ENCODE assay signal across 9 mouse cellular contexts in genomic region chr1:136212803-136213202, GRCm38 (mm10). TPM values are rescaled to one million over a fixed set of nuclear protein-coding genes. Genes with fewer than 3 reads are reported as not detected.
A peak's percentile ranks its signal among the peaks of the same experiment; 100 is the strongest.
DNase-seq lines count a peak whose midpoint lies in the region; ATAC-seq and TF ChIP-seq lines count a peak whose summit lies in the region.
"Had no signal": no experiment of that assay in that cellular context is flagged by ENCODE, and none has a peak within 500 bp of the region (broad histone marks: within the 10 kb centered on the region; RNA-seq: fewer than 3 reads in every experiment).

Gene Mroh3, minus strand, starts transcription at chr1:136212828.

- no peak within 1 kb of the TSS for H3K9ac ChIP-seq in liver, embryonic 12.5 days
- no peak within 1 kb of the TSS for H3K9ac ChIP-seq in forebrain, embryonic 15.5 days (replicated peaks)
- H3K9ac ChIP-seq: lung, embryonic 15.5 days had no signal

- ATAC-seq in liver, embryonic 12.5 days: no peak
- peak; percentile 57 for ATAC-seq in forebrain, embryonic 15.5 days (replicated peaks)

- H3K4me2 ChIP-seq in liver, embryonic 12.5 days: no peak within 1 kb of the TSS
- no peak within 1 kb of the TSS for H3K4me2 ChIP-seq in forebrain, embryonic 15.5 days (replicated peaks)
- H3K4me2 ChIP-seq: lung, embryonic 15.5 days had no signal

- H3K36me3 ChIP-seq in liver, embryonic 12.5 days: no peaks in the 10 kb centered on the region
- H3K36me3 ChIP-seq in forebrain, embryonic 15.5 days: peaks cover 15% of the 10 kb centered on the region; the same call in 1 of the 2 replicates

- no peak for TF ChIP-seq POLR2A in bone marrow, adult 2 months (IDR thresholded peaks at IDR 0.05; ENCODE audit: borderline replicate concordance, control insufficient read depth, low read depth, low read length)
- TF ChIP-seq POLR2A in lung, adult 2 months (IDR thresholded peaks at IDR 0.05; ENCODE audit: borderline replicate concordance, extremely low read depth, low read depth, low read length): no peak

- H3K9me3 ChIP-seq in liver, embryonic 12.5 days (replicated peaks): no peaks in the 10 kb centered on the region
- no peaks in the 10 kb centered on the region for H3K9me3 ChIP-seq in forebrain, embryonic 15.5 days
- H3K9me3 ChIP-seq: lung, embryonic 15.5 days had no signal

- H3K27ac ChIP-seq in liver, embryonic 12.5 days: no peak within 1 kb of the TSS
- H3K27ac ChIP-seq in bone marrow, adult 2 months (ENCODE audit: control insufficient read depth, insufficient read depth, low read depth, low read length, poor library complexity): no peak within 1 kb of the TSS
- no peak within 1 kb of the TSS for H3K27ac ChIP-seq in forebrain, embryonic 15.5 days (replicated peaks)
- H3K27ac ChIP-seq: lung, embryonic 15.5 days had no signal

- H3K4me3 ChIP-seq in liver, embryonic 12.5 days: no peak within 1 kb of the TSS
- H3K4me3 ChIP-seq in bone marrow, adult 2 months (replicated peaks; ENCODE audit: control insufficient read depth, low read depth, low read length): no peak within 1 kb of the TSS
- no peak within 1 kb of the TSS for H3K4me3 ChIP-seq in forebrain, embryonic 15.5 days
- no peak within 1 kb of the TSS for H3K4me3 ChIP-seq in lung, adult 2 months (replicated peaks; ENCODE audit: extremely low read depth, low read depth, low read length)
- H3K4me3 ChIP-seq: erythroblast, embryonic 14.5 days; lung, embryonic 15.5 days had no signal

- peaks cover 16% of the 10 kb centered on the region; the same call in 1 of the 2 replicates for H3K27me3 ChIP-seq in liver, embryonic 12.5 days (replicated peaks)
- no peaks in the 10 kb centered on the region for H3K27me3 ChIP-seq in forebrain, embryonic 15.5 days
- H3K27me3 ChIP-seq: lung, embryonic 15.5 days had no signal

- TF ChIP-seq CTCF in bone marrow, adult 2 months (IDR thresholded peaks at IDR 0.05; ENCODE audit: control insufficient read depth, insufficient read depth, low read length): peak; percentile 67
- peak; percentile 80 for TF ChIP-seq CTCF in lung, adult 2 months (IDR thresholded peaks at IDR 0.05; ENCODE audit: insufficient read depth, low read length)

- DNase-seq in liver: peak; percentile 38
- peak; percentile 11 for DNase-seq in lung, adult 2 months
- peak; percentile 76 for DNase-seq in retina, embryonic 14.5 days (ENCODE audit: low spot score)
- no peak for DNase-seq in ovary, postnatal 10 days (ENCODE audit: low spot score)

- WGBS in liver, embryonic 12.5 days (ENCODE audit: insufficient replicate concordance): 24% methylated on average over 3 of the region's 3 CpGs
- 49% methylated on average over 3 of the region's 3 CpGs for WGBS in bone marrow, adult 2 months
- 36% methylated on average over 3 of the region's 3 CpGs for WGBS in forebrain, embryonic 15.5 days
- 51% methylated on average over 3 of the region's 3 CpGs for WGBS in lung, adult 2 months

- H3K4me1 ChIP-seq in liver, embryonic 12.5 days: no peaks in the 10 kb centered on the region
- H3K4me1 ChIP-seq in bone marrow, adult 2 months (ENCODE audit: control insufficient read depth, insufficient read depth, low read length): no peaks in the 10 kb centered on the region; the same call in 1 of the 2 replicates
- no peaks in the 10 kb centered on the region for H3K4me1 ChIP-seq in forebrain, embryonic 15.5 days
- H3K4me1 ChIP-seq in lung, adult 2 months (ENCODE audit: control insufficient read depth, insufficient read depth, low read length): no peaks in the 10 kb centered on the region
- H3K4me1 ChIP-seq: lung, embryonic 15.5 days had no signal

RNA-seq across cellular contexts. Expression of gene Mroh3, which starts in this region (rescaled TPM):
- not detected in 2 replicates for polyA plus RNA-seq in liver, embryonic 12.5 days (2016; fragmentation: Nextera tagmentation; extraction: Ambion mirVana)
- not detected in 2 replicates for polyA plus RNA-seq in bone marrow, adult 2 months (2011; ENCODE audit: insufficient read depth, insufficient read length, low replicate concordance, missing spikeins)
- polyA plus RNA-seq in forebrain, embryonic 15.5 days (2015; fragmentation: Nextera tagmentation; extraction: Ambion mirVana): not detected in 2 replicates
- 0.14 TPM in 1 of 2 replicates, not detected in the other for polyA plus RNA-seq in lung, adult 2 months (2012; rRNA removed)
- polyA plus RNA-seq: erythroblast, embryonic 14.5 days had no signal

Comparison
In these comparisons a context has a peak if more than half of its experiments do, and no peak if none do; other contexts are left out.
1. Peak in ATAC-seq in forebrain, embryonic 15.5 days; RNA of the gene not detected or under 1 TPM.
2. Peak in DNase-seq in lung, adult 2 months; RNA of the gene not detected or under 1 TPM.